ENCODE assay signal across 29 mouse cellular contexts in genomic region chrX:57137627-57138026, GRCm38 (mm10). TPM values are rescaled to one million over a fixed set of nuclear protein-coding genes. Genes with fewer than 3 reads are reported as not detected.
"Had no signal": no experiment of that assay in that cellular context is flagged by ENCODE, and none has a peak within 500 bp of the region (broad histone marks: within the 10 kb centered on the region; RNA-seq: fewer than 3 reads in every experiment).

No protein-coding gene starts in this region.

- H3K4me3 ChIP-seq: heart, adult 2 months; heart, embryonic 13.5 days; heart, embryonic 15.5 days; hindbrain, embryonic 13.5 days; hindbrain, embryonic 15.5 days; layer of hippocampus, adult 2 months; left cerebral cortex, adult 2 months; limb, embryonic 10.5 days; limb, embryonic 12.5 days; liver, embryonic 13.5 days; liver, embryonic 15.5 days had no signal

- H3K36me3 ChIP-seq: heart, embryonic 13.5 days; heart, embryonic 15.5 days; hindbrain, embryonic 13.5 days; hindbrain, embryonic 15.5 days; limb, embryonic 10.5 days; limb, embryonic 12.5 days; liver, embryonic 13.5 days; liver, embryonic 15.5 days had no signal

- DNase-seq: gastrocnemius, postnatal 14 days; gastrocnemius, postnatal 36 days; heart, adult 11 months; heart, adult 2 months; heart, postnatal 14 days; heart, postnatal 36 days; kidney, adult 18-20 months; kidney, adult 8-10 months; kidney, postnatal 10 days; kidney, postnatal 25 days; kidney, postnatal 4 days; liver; liver, embryonic 13.5 days had no signal

- H3K4me2 ChIP-seq: heart, embryonic 11.5 days; heart, embryonic 13.5 days; heart, embryonic 15.5 days; hindbrain, embryonic 13.5 days; hindbrain, embryonic 15.5 days; limb, embryonic 12.5 days; liver, embryonic 11.5 days; liver, embryonic 13.5 days; liver, embryonic 15.5 days had no signal

- H3K27ac ChIP-seq: heart, adult 2 months; heart, embryonic 13.5 days; heart, embryonic 15.5 days; hindbrain, embryonic 13.5 days; hindbrain, embryonic 15.5 days; layer of hippocampus, adult 2 months; left cerebral cortex, adult 2 months; limb, embryonic 10.5 days; limb, embryonic 12.5 days; liver, embryonic 13.5 days; liver, embryonic 15.5 days had no signal

- H3K9me3 ChIP-seq: heart, embryonic 13.5 days; heart, embryonic 15.5 days; hindbrain, embryonic 13.5 days; hindbrain, embryonic 15.5 days; limb, embryonic 10.5 days; limb, embryonic 12.5 days; liver, embryonic 13.5 days; liver, embryonic 15.5 days had no signal

- H3K4me1 ChIP-seq: heart, embryonic 13.5 days; heart, embryonic 15.5 days; hindbrain, embryonic 13.5 days; hindbrain, embryonic 15.5 days; limb, embryonic 10.5 days; limb, embryonic 12.5 days; liver, embryonic 13.5 days; liver, embryonic 15.5 days had no signal

- ATAC-seq: intestine, postnatal 0 days had no signal

- H3K27me3 ChIP-seq: heart, embryonic 13.5 days; heart, embryonic 15.5 days; hindbrain, embryonic 13.5 days; hindbrain, embryonic 15.5 days; limb, embryonic 12.5 days; liver, embryonic 13.5 days; liver, embryonic 15.5 days had no signal

- H3K9ac ChIP-seq: heart, embryonic 13.5 days; heart, embryonic 15.5 days; hindbrain, embryonic 13.5 days; hindbrain, embryonic 15.5 days; limb, embryonic 12.5 days; liver, embryonic 13.5 days; liver, embryonic 15.5 days had no signal

RNA-seq across cellular contexts. Expression of gene Vgll1, which starts 49.7 kb away (rescaled TPM):
- polyA plus RNA-seq: gonadal fat pad, adult 2 months; heart, adult 2 months; heart, embryonic 13.5 days; heart, embryonic 15.5 days; heart, postnatal 0 days; hindbrain, embryonic 13.5 days; hindbrain, embryonic 15.5 days; intestine, embryonic 14.5 days; intestine, postnatal 0 days; kidney, embryonic 14.5 days; liver, embryonic 11.5 days; liver, embryonic 13.5 days; liver, embryonic 15.5 days had no signal
